8 mouse cellular contexts compared by ENCODE assay signal in genomic region chr14:75455743-75456421, GRCm38 (mm10). TPM values are rescaled to one million over a fixed set of nuclear protein-coding genes. Genes with fewer than 3 reads are reported as not detected.
DNase-seq lines count a peak whose midpoint lies in the region; ATAC-seq and TF ChIP-seq lines count a peak whose summit lies in the region.

Siah3 (plus strand) TSS chr14:75455982.

- H3K9ac ChIP-seq in hindbrain, embryonic 15.5 days: peak within 1 kb of the TSS; percentile 70
- H3K9ac ChIP-seq in liver, embryonic 11.5 days (ENCODE audit: low read depth, low read length): no peak within 1 kb of the TSS

- intact Hi-C loops in gastrocnemius, adult 2 months (cut with DNase I): no loop called here

- no peaks in the 10 kb centered on the region for H3K36me3 ChIP-seq in embryonic facial prominence, embryonic 10.5 days (replicated peaks)
- H3K36me3 ChIP-seq in hindbrain, embryonic 15.5 days: no peaks in the 10 kb centered on the region
- H3K36me3 ChIP-seq in liver, embryonic 11.5 days (ENCODE audit: control insufficient read depth, insufficient read depth, low read length): no peaks in the 10 kb centered on the region

- H3K4me2 ChIP-seq in hindbrain, embryonic 15.5 days: peak within 1 kb of the TSS; percentile 78
- H3K4me2 ChIP-seq in liver, embryonic 11.5 days: peak within 1 kb of the TSS; percentile 47

- TF ChIP-seq CTCF in gastrocnemius, adult 2 months (IDR thresholded peaks at IDR 0.05): no peak

- 16% methylated on average over 18 of the region's 18 CpGs for WGBS in embryonic facial prominence, embryonic 10.5 days
- 2% methylated on average over 18 of the region's 18 CpGs for WGBS in hindbrain, embryonic 15.5 days
- 23% methylated on average over 18 of the region's 18 CpGs for WGBS in liver, embryonic 11.5 days

- peak; percentile 56 for ATAC-seq in CD4-positive, CD25-positive, alpha-beta regulatory T cell, adult 4 months
- ATAC-seq in hindbrain, embryonic 15.5 days (ENCODE audit: low FRiP score, low read depth): peak; percentile 65
- no peak for ATAC-seq in liver, embryonic 11.5 days (replicated peaks; ENCODE audit: low FRiP score)
- ATAC-seq in erythroblast, adult 5-6 weeks (replicated peaks; ENCODE audit: low FRiP score, poor library complexity, severe bottlenecking): no peak

- H3K4me1 ChIP-seq in embryonic facial prominence, embryonic 10.5 days: peaks cover 38% of the 10 kb centered on the region
- peaks cover 63% of the 10 kb centered on the region for H3K4me1 ChIP-seq in hindbrain, embryonic 15.5 days (replicated peaks)
- H3K4me1 ChIP-seq in liver, embryonic 11.5 days (replicated peaks; ENCODE audit: control insufficient read depth, insufficient read depth, low read length): no peaks in the 10 kb centered on the region; the same call in none of the 2 replicates

- DNase-seq in gastrocnemius, adult 2 months: no peak
- no peak for DNase-seq in gastrocnemius, adult 8-10 months (ENCODE audit: low spot score in 2 of 2)
- DNase-seq in embryonic facial prominence, embryonic 10.5 days (ENCODE audit: low spot score): peak; percentile 24
- DNase-seq in liver, embryonic 11.5 days (ENCODE audit: low spot score): no peak
- peak; percentile 60 for DNase-seq in retina, postnatal 1 day

- H3K9me3 ChIP-seq in embryonic facial prominence, embryonic 10.5 days: no peaks in the 10 kb centered on the region
- no peaks in the 10 kb centered on the region for H3K9me3 ChIP-seq in hindbrain, embryonic 15.5 days
- no peaks in the 10 kb centered on the region for H3K9me3 ChIP-seq in liver, embryonic 11.5 days (ENCODE audit: control insufficient read depth, low read length)

- no peak within 1 kb of the TSS for H3K27ac ChIP-seq in gastrocnemius, adult 2 months
- H3K27ac ChIP-seq in embryonic facial prominence, embryonic 10.5 days (replicated peaks): no peak within 1 kb of the TSS
- H3K27ac ChIP-seq in hindbrain, embryonic 15.5 days (replicated peaks): peak within 1 kb of the TSS; percentile 85
- no peak within 1 kb of the TSS for H3K27ac ChIP-seq in liver, embryonic 11.5 days (ENCODE audit: low read depth, low read length)

- peak within 1 kb of the TSS; percentile 69 for H3K4me3 ChIP-seq in gastrocnemius, adult 2 months
- peak within 1 kb of the TSS; percentile 52 for H3K4me3 ChIP-seq in embryonic facial prominence, embryonic 10.5 days
- H3K4me3 ChIP-seq in hindbrain, embryonic 15.5 days: peak within 1 kb of the TSS; percentile 51
- peak within 1 kb of the TSS; percentile 28 for H3K4me3 ChIP-seq in liver, embryonic 11.5 days (ENCODE audit: low read depth, low read length)

- peaks cover 55% of the 10 kb centered on the region for H3K27me3 ChIP-seq in embryonic facial prominence, embryonic 10.5 days (replicated peaks; ENCODE audit: low read depth, poor library complexity, severe bottlenecking)
- H3K27me3 ChIP-seq in hindbrain, embryonic 15.5 days: no peaks in the 10 kb centered on the region
- peaks cover 19% of the 10 kb centered on the region for H3K27me3 ChIP-seq in liver, embryonic 11.5 days (replicated peaks; ENCODE audit: control insufficient read depth, insufficient read depth, low read length)

RNA-seq across cellular contexts. Expression of gene Siah3, which starts in this region (rescaled TPM):
- total RNA-seq in gastrocnemius, adult 2 months (2021): not detected
- total RNA-seq in gastrocnemius, adult 8-10 months (2022): under 1 TPM in 1 of 4 experiments, not detected in 3; 0.11 TPM
- under 1 TPM in 1 of 2 experiments, not detected in 1; 0.47 TPM for polyA plus RNA-seq in CD4-positive, CD25-positive, alpha-beta regulatory T cell, adult 4 months (2017; shearing (Covaris generic))
- polyA plus RNA-seq in embryonic facial prominence, embryonic 10.5 days (2016; fragmentation: Nextera tagmentation; extraction: Ambion mirVana): 0.06 and 0.15 TPM in 2 replicates
- 4.1 and 4.7 TPM in 2 replicates for polyA plus RNA-seq in hindbrain, embryonic 15.5 days (2015; fragmentation: Nextera tagmentation; extraction: Ambion mirVana)
- polyA plus RNA-seq in liver, embryonic 11.5 days (2014; fragmentation: Nextera tagmentation; extraction: Ambion mirVana): 0.14 and 0.19 TPM in 2 replicates
- total RNA-seq in erythroblast, adult 5-6 weeks (2015; ENCODE audit: low replicate concordance): not detected in 2 replicates
- total RNA-seq in erythroblast, adult 5-6 weeks (2017; ENCODE audit: low replicate concordance): not detected in 2 replicates

Comparison
In these comparisons a context has a peak if more than half of its experiments do, and no peak if none do; other contexts are left out.
1. Peak in ATAC-seq in CD4-positive, CD25-positive, alpha-beta regulatory T cell, adult 4 months; RNA of the gene not detected or under 1 TPM.
2. Peak in DNase-seq and H3K4me3 ChIP-seq in embryonic facial prominence, embryonic 10.5 days; RNA of the gene not detected or under 1 TPM.